Mouse (Mus musculus): Measurements from ENCODE around the gene Tarsl2.

Tarsl2 gene

DNA sequence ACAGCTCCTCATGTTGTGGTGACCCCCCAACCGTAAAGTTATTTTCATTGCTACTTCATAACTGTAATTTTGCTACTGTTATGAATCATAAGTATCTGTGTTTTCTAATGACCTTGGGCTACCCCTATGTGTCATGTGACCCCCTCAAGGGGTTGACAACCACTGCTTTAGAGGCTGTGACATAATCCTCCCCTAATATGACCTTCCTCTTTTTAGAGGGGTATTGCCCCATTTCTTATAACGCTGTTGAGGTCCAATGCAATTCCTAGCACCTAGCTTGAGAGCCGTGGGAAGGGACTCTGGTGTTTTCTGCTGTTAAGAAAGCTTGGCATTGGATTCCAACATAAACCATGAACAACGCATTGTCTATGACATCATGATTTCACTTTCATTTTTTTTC is 6.0 kb downstream of the Tarsl2 start:
- no peak for DNase-seq (ENCODE audit: low read depth, low spot score)

DNA sequence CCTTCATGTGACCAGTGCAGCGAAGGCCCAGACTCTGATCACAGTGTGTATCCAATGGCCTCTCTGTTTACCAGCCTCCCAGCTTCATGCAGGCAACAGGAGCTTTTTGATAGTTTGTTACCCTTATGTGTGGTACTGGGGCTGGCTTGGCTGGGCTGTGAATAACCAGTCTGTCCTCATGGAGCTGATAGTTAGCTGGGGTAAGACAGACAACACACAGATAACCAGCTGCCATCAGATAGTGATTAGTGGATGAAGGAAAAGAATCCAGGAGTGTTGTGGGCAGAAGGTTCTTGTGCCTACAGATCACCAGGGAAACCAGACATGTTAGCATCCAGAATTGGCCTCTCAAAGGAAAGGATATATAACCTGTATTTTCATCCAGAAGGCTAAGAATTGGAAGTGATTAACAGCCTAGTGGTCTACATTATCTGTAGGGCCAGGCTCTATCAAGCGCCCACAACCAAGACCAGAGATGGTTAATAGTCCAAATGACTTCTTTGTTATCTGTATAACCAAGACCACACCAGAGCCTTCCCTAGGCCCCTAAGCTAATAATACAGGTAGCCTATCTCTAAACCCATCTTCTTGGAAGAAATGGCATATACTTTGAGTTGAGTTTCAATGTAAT is 12.9 kb downstream of the Tarsl2 start:
- no peak for DNase-seq (ENCODE audit: low read depth, low spot score)

GRCm38 (mm10) chr7:65663225-65663790 is 18.6 kb downstream of the Tarsl2 start:
- DNase-seq (ENCODE audit: low read depth, low spot score): no peak

GRCm38 (mm10) chr7:65663886-65664285 is 19.2 kb downstream of the Tarsl2 start:
- DNase-seq (ENCODE audit: low read depth, low spot score): no peak

GRCm38 (mm10) chr7:65667491-65667890 is 22.8 kb downstream of the Tarsl2 start:
- DNase-seq (ENCODE audit: low read depth, low spot score): no peak

DNA sequence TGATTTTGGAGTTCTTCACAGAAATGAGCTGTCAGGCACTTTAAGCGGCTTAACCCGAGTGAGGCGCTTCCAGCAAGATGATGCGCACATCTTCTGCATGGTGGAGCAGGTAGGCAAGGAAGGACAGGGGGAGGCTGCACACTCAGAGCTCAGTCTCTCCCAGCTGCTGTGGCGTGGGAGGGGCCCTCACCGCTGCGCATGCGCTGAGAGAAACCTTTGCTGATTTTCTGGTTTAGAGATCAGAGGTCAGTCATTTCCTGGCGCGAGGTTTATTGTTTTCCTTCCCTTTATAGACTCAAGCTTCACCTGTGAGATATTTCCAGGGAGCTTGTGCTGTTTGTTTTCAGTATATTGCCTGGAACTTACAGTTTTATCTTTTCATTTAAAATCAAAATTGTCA is 33.4 kb downstream of the Tarsl2 start:
- no peak for DNase-seq (ENCODE audit: low read depth, low spot score)

DNA sequence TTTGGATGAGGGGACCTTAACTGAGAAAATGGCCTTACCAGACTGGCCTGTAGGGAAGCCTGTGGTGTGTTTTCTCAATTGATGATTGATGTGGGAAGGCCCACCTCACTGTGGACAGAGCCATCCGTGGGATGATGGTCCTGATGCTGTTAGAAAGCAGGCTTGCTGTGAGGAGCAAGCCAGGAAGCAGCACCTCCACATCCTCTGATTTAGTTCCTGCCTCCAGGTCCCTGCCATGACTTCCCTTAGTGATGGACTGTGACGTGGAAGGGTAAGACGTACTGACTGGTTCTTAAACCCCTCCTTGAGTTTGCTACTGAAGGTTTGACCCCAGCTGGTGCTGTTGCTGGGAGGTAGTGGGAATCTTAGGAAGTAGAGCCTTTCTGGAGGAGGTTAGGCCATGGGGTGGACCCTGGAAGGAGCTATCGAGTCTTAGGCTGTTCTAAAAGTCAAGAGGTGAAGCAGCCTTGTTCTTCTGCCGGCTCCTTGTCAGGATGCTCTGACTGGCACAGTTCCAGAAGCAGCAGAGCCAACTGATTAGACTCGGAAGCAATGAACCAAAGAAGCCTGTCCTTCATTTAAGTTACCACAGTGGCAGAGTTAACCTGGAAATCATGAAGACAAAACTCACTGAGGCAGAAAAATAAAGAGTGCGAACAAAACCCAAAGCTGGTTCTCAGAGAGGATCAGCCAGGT is 34.4 kb downstream of the Tarsl2 start:
- no peak for DNase-seq (ENCODE audit: low read depth, low spot score)

DNA sequence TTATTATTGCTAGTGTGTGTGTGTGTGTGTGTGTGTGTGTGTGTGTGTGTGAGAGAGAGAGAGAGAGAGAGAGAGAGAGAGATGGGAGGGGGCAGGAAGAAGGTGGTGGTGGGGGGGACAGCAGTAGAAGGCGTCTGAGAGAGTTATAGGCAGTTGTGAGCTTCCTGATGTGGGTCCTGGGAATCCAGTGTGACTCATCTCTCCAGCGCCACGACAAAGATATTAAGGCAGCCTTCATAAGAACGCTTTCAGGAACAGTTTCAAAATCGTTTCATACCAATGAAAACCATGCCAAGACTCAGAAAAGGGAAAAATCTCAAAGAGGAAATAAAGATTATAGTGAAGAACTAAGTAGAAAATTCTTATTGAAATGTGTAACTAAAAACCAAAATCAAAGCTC is 36.5 kb downstream of the Tarsl2 start:
- DNase-seq (ENCODE audit: low read depth, low spot score): no peak

- DNase-seq (ENCODE audit: low read depth, low spot score): no peak
These were observed 39.6 kb downstream of the Tarsl2 start for GRCm38 (mm10) chr7:65684256-65684835.

GRCm38 (mm10) chr7:65686664-65687063 is 42.0 kb downstream of the Tarsl2 start:
- DNase-seq (ENCODE audit: low read depth, low spot score): no peak

DNA sequence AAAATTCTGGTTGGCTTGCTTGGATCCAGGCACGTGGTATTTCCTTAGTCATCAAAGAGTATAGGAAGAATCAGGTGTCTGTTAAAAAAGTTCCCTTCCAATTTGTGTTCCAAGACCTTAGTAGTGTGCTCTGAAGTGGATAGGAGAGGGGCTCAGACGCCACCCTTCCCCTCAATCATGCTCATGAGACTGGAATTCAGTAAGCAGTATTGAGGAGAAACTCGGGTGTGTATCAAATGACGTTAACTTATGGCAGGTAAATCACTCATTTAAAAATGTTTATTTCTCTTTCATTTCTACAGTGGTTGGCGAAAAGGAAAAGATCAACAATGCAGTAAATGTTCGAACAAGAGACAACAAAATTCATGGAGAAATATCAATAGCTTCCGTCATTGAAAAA is 46.2 kb downstream of the Tarsl2 start, which contains the start of gene Tm2d3:
Gene Tm2d3 (plus strand): TSS at position 301 of the 400 bp plus-strand sequence.
- no peak for DNase-seq (ENCODE audit: low read depth, low spot score)

GRCm38 (mm10) chr7:65691929-65692605 is 47.4 kb downstream of the Tarsl2 start:
- DNase-seq (ENCODE audit: low read depth, low spot score): no peak

- no peak for DNase-seq (ENCODE audit: low read depth, low spot score)
These were observed 48.2 kb downstream of the Tarsl2 start for GRCm38 (mm10) chr7:65692883-65693282.

DNA sequence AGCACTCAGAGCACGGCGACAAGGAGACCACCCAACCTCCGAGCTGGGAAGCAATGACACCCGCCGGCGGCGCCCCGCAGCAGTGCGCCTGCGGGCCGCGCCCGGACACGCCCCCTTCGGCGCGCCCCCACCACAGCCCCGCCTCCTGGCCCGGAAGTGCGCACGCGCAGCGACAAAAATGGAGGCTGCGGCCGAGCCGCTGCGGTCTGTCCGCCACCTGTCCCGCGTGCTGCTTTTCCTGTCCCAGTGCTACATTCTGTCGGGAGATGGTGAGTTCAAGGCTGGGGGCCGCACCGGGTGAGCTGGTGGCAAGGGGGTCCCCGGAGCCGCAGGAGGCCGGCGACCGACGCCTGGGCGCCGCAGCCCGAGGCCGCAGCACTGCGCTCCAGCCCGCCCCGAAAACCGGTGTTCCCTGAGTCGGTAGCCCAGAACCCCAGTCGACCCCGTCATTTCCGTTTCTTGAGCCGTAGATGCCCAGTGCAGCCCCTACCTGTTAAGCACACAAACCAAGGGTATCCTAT is 48.7 kb downstream of the Tarsl2 start:
- peak; percentile 49 for DNase-seq (ENCODE audit: low read depth, low spot score)

- no peak for DNase-seq (ENCODE audit: low read depth, low spot score)
These were observed 51.8 kb downstream of the Tarsl2 start for GRCm38 (mm10) chr7:65696450-65696849.

DNA sequence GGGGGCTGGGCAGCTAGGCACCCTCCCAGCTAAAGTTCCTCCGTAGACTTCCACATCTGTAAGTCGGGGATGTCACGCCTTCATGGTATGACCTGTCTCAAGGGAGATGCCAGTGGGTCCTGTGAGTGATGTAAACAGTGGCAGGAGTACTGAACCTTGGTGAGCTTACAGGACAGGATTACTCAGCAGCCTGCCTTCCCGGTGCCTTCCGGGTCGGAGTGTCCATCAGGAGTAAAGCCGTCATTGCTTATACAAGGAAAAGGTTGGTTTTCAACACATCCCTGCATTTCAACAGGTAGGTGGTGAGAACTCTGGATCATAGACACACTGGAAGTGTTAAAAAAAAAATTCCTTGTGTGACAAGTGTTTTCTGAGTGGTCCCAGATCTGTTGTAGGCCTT is 57.4 kb downstream of the Tarsl2 start:
- DNase-seq (ENCODE audit: low read depth, low spot score): no peak

- DNase-seq (ENCODE audit: low read depth, low spot score): peak; percentile 53
These were observed 60.1 kb downstream of the Tarsl2 start for GRCm38 (mm10) chr7:65704818-65705242.

- DNase-seq (ENCODE audit: low read depth, low spot score): no peak
These were observed 63.8 kb downstream of the Tarsl2 start for GRCm38 (mm10) chr7:65708506-65708905.

DNA sequence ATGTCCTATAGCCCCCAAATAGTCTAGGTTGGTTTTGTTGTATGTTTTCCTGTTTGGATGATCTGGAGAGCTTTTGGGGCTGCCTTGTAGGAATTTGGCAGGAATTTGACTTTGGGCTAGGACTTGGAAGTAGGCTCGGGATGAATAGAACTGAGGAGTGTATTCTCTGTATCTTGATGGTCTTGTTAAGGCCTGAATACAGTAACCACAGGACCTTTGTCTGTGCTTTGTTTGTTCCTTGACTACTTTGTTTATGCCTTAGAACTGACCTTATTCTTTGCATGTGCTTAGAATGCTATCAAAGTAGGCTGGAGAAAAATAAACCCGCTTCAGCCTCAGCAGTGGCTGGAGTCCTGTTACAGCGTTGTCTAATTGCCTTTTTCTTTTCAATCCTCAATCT is 65.6 kb downstream of the Tarsl2 start:
- no peak for DNase-seq (ENCODE audit: low read depth, low spot score)

GRCm38 (mm10) chr7:65713782-65714181 is 69.1 kb downstream of the Tarsl2 start:
- no peak for DNase-seq (ENCODE audit: low read depth, low spot score)

DNA sequence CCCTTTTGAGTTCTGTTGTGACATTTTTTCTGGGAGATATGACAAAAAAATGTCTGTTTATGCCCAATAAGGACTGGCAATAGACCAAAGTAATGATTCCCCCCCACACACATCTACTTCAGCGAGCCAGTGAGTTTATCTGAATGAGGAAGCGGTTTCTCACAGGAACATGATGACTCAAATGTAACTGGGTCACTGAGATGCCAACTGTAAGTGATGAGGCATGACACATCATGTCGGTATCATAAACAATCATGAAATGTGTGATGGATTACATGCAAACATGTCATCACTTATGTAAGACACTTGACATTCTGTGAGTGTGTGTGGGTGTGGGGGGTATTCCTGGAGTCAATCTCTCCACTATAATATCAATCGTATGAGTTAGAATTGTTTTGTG is 69.6 kb downstream of the Tarsl2 start:
- DNase-seq (ENCODE audit: low read depth, low spot score): no peak

DNA sequence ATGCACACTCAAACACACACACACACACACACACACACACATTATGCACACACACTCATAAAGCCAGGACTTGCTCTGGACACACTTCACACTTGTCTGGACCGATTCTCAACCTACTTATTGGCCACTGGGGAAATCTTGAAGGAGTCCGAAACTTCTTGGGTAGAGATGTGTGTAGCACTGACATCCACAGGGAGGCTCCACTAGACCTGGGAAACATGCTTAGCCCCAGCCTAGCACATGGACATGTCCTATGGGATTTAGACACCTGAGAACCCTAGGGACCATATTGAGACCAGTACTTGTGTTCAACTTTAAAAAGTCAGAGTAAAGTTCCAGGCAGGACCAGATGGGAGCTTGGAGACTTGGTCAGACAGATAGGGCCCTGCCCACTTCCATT is 89.3 kb downstream of the Tarsl2 start:
- DNase-seq (ENCODE audit: low read depth, low spot score): no peak
